ENCODE assay signal across 14 mouse cellular contexts in genomic region chr4:32507041-32507440, GRCm38 (mm10).
A peak's percentile ranks its signal among the peaks of the same experiment; 100 is the strongest.
DNase-seq lines count a peak whose midpoint lies in the region; ATAC-seq lines count a peak whose summit lies in the region.
"Had no signal": no experiment of that assay in that cellular context is flagged by ENCODE, and none has a peak within 500 bp of the region (broad histone marks: within the 10 kb centered on the region; RNA-seq: fewer than 3 reads in every experiment).

No protein-coding gene starts in this region.

- intact Hi-C loops in heart, postnatal 10 days (cut with DNase I) = loop anchor here (10.0 kb wide), 1 partner anchor 112 kb away; no protein-coding TSS in a partner anchor

- no peak overlapping the region for H3K27ac ChIP-seq in kidney, embryonic 15.5 days
- H3K27ac ChIP-seq in heart, embryonic 11.5 days (ENCODE audit: low read depth, low read length) = peak overlapping the region; percentile 16; the same call in 1 of the 2 replicates
- no peak overlapping the region for H3K27ac ChIP-seq in embryonic facial prominence, embryonic 10.5 days (replicated peaks)
- H3K27ac ChIP-seq: embryonic facial prominence, embryonic 13.5 days; hindbrain, embryonic 14.5 days; midbrain, embryonic 12.5 days; neural tube, embryonic 12.5 days had no signal

- H3K9me3 ChIP-seq in kidney, embryonic 15.5 days (replicated peaks) = no peaks in the 10 kb centered on the region
- H3K9me3 ChIP-seq in heart, embryonic 11.5 days (replicated peaks; ENCODE audit: control insufficient read depth, low read length) = no peaks in the 10 kb centered on the region
- H3K9me3 ChIP-seq in embryonic facial prominence, embryonic 10.5 days = no peaks in the 10 kb centered on the region
- H3K9me3 ChIP-seq: embryonic facial prominence, embryonic 13.5 days; midbrain, embryonic 12.5 days; neural tube, embryonic 12.5 days had no signal

- 0 out of 2 replicates have a peak, but pooled peaks cover 11% of the 10 kb centered on the region for H3K36me3 ChIP-seq in kidney, embryonic 15.5 days
- H3K36me3 ChIP-seq in heart, embryonic 11.5 days (ENCODE audit: control insufficient read depth, insufficient read depth, low read length) = no peaks in the 10 kb centered on the region
- H3K36me3 ChIP-seq in embryonic facial prominence, embryonic 10.5 days (replicated peaks) = peaks cover 48% of the 10 kb centered on the region

- DNase-seq in kidney, adult 18-20 months = peak; percentile 14
- DNase-seq in heart, postnatal 10 days = peak; percentile 70 to 78
- DNase-seq in lung, postnatal 14 days = peak; percentile 27
- DNase-seq in embryonic facial prominence, embryonic 10.5 days (ENCODE audit: low spot score) = no peak
- DNase-seq in thymus, postnatal 36 days = no peak
- DNase-seq: left cerebral cortex, postnatal 4 days; spleen, adult 18-20 months had no signal

- H3K4me2 ChIP-seq in kidney, embryonic 15.5 days = no peak overlapping the region
- no peak overlapping the region for H3K4me2 ChIP-seq in heart, embryonic 11.5 days
- H3K4me2 ChIP-seq: embryonic facial prominence, embryonic 13.5 days; hindbrain, embryonic 14.5 days; midbrain, embryonic 12.5 days; neural tube, embryonic 12.5 days had no signal

- H3K27me3 ChIP-seq in kidney, embryonic 15.5 days = no peaks in the 10 kb centered on the region
- H3K27me3 ChIP-seq in heart, embryonic 11.5 days (ENCODE audit: control insufficient read depth, insufficient read depth, low read length) = no peaks in the 10 kb centered on the region
- no peaks in the 10 kb centered on the region for H3K27me3 ChIP-seq in embryonic facial prominence, embryonic 10.5 days (replicated peaks; ENCODE audit: low read depth, poor library complexity, severe bottlenecking)
- H3K27me3 ChIP-seq: embryonic facial prominence, embryonic 13.5 days; midbrain, embryonic 12.5 days; neural tube, embryonic 12.5 days had no signal

- ATAC-seq in kidney, embryonic 15.5 days (replicated peaks; ENCODE audit: low FRiP score) = no peak
- peak; percentile 64 for ATAC-seq in heart, embryonic 11.5 days (replicated peaks; ENCODE audit: insufficient number of reproducible peaks, low FRiP score, low TSS enrichment)
- ATAC-seq: forebrain, embryonic 16.5 days had no signal

- no peak overlapping the region for H3K4me3 ChIP-seq in kidney, embryonic 15.5 days (replicated peaks)
- no peak overlapping the region for H3K4me3 ChIP-seq in heart, embryonic 11.5 days (ENCODE audit: low read depth, low read length)
- H3K4me3 ChIP-seq in embryonic facial prominence, embryonic 10.5 days = no peak overlapping the region
- H3K4me3 ChIP-seq: embryonic facial prominence, embryonic 13.5 days; midbrain, embryonic 12.5 days; neural tube, embryonic 12.5 days had no signal

- H3K4me1 ChIP-seq in kidney, embryonic 15.5 days = peaks cover 12% of the 10 kb centered on the region
- H3K4me1 ChIP-seq in heart, embryonic 11.5 days (ENCODE audit: control insufficient read depth, insufficient read depth, low read length) = peaks cover 23% of the 10 kb centered on the region
- peaks cover 23% of the 10 kb centered on the region for H3K4me1 ChIP-seq in embryonic facial prominence, embryonic 10.5 days

- WGBS in kidney, embryonic 15.5 days = 83% methylated on average over 6 of the region's 6 CpGs
- WGBS in heart, embryonic 11.5 days (ENCODE audit: insufficient replicate concordance) = 52% methylated on average over 6 of the region's 6 CpGs
- WGBS in embryonic facial prominence, embryonic 10.5 days = 90% methylated on average over 6 of the region's 6 CpGs

- no peak overlapping the region for H3K9ac ChIP-seq in kidney, embryonic 15.5 days
- no peak overlapping the region for H3K9ac ChIP-seq in heart, embryonic 11.5 days (ENCODE audit: low read depth, low read length)
- H3K9ac ChIP-seq: embryonic facial prominence, embryonic 13.5 days; hindbrain, embryonic 14.5 days; midbrain, embryonic 12.5 days; neural tube, embryonic 12.5 days had no signal

Comparison
In these comparisons a context has a peak if more than half of its experiments do, and no peak if none do; other contexts are left out.
1. DNase-seq: peak in kidney, adult 18-20 months (single experiment), heart, postnatal 10 days (2 of 2) and lung, postnatal 14 days (single experiment); none in embryonic facial prominence, embryonic 10.5 days (single experiment) and thymus, postnatal 36 days (0 of 2).